Mouse (Mus musculus) kidney, adult 2 months (tissue): ENCODE data around the gene Ptprk. TPM values are rescaled to one million over a fixed set of nuclear protein-coding genes. Genes with fewer than 3 reads are reported as not detected.

ENCODE experiments used
- DNase-seq: peaks from one replicate; pipeline ENCODE4 v3.0.0; 2021
- H3K27ac ChIP-seq: fragments of 200-500 bp; 2 replicates; pipeline ENCODE4 v1.5.1; 2012; ENCODE audit warnings: low read depth, low read length, control low read depth, inconsistent platforms; ENCODE audit not compliant: insufficient read depth
- H3K27me3 ChIP-seq: fragments of 200-500 bp; replicated peaks from 2 replicates; pipeline ENCODE4 v1.6.1; 2012; ENCODE audit warnings: mild to moderate bottlenecking, moderate library complexity, low read length, inconsistent platforms; ENCODE audit not compliant: control insufficient read depth, insufficient read depth
- H3K36me3 ChIP-seq: fragments of 200-500 bp; 2 replicates; pipeline ENCODE4 v1.6.1; 2012; ENCODE audit warnings: mild to moderate bottlenecking, moderate library complexity, low read length, inconsistent platforms; ENCODE audit not compliant: control insufficient read depth, insufficient read depth
- H3K4me1 ChIP-seq: fragments of 200-500 bp; 2 replicates; pipeline ENCODE4 v1.6.1; 2011; ENCODE audit warnings: low read length; ENCODE audit not compliant: control insufficient read depth, insufficient read depth
- H3K4me3 ChIP-seq: fragments of 200-500 bp; 2 replicates; pipeline ENCODE4 v1.5.1; 2011; ENCODE audit warnings: mild to moderate bottlenecking, low read depth, low read length, control low read depth; ENCODE audit not compliant: insufficient read depth
- CTCF ChIP-seq: fragments of 200-500 bp; conservative IDR thresholded peaks from 2 replicates; pipeline ENCODE4 v1.5.1; 2011; ENCODE audit warnings: low read depth, mild to moderate bottlenecking, control low read depth, low read length, moderate library complexity, mixed read lengths; ENCODE audit not compliant: insufficient read depth, insufficient read length
- POLR2A ChIP-seq: fragments of 200-500 bp; IDR thresholded peaks from one replicate; pipeline ENCODE4 v1.6.1; 2011; ENCODE audit warnings: low read depth, low read length, control low read depth
- WGBS: fragments of 180-500 bp; shearing (Covaris S2); methylation state at CpG from one replicate; pipeline ENCODE4 v1.1.7; 2018; 5-methylcytosine and 5-hydroxymethylcytosine counted together
- polyA plus RNA-seq: library from polyadenylated mRNA; depleted of rRNA; stranded (reverse); fragments of >200 nt; gene quantifications from 2 replicates; pipeline ENCODE4 v1.2.3, GENCODE M21; 2012

The Ptprk gene
- polyA plus RNA-seq, 1 experiment: 50.2 TPM

DNA sequence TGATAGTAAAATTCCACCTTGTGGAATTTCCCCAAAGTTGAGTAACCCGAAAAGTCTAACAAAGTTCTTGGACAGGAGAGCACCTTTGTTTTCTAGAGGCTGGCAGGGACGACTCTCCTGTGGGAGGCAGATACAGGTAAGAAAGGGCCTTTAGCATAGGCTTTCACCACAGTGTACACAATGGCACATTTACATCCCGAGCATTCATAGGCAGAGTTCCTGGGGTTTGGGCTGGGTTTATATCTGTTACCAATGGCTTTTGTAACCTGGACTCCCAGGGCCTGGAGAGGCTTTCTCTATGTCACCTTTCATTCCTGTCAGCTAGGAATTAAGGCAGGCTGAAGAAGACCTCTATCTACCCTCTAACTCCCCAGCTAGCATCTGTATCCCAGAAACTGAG is 13.1 kb downstream of the Ptprk start:
- 52% methylated on average over 3 of the region's 3 CpGs for WGBS
- Histone ChIP-seq H3K4me1 (peaks cover 32% of the 10 kb centered on the region), H3K27ac (peak overlapping the region; percentile 34)

DNA sequence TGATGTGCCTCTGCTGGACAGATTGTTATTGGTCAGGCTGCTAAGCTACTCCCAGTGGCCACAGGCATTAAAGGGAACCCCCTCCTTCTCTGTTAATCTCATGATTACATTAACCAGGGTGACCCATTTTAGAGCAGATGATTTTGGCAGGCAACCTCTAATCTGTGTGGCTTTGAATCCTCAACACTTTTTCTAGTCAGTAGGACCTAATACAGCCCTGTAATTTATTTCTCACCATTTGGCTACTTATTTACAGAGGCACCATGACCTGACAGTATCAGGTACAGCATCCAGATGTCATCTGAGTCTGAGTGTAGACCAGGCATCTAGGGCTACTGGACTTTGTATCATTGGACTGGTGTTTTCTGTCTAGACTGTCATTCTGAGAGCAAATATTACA is 21.4 kb downstream of the Ptprk start:
- Histone ChIP-seq H3K27ac (no peak overlapping the region), H3K4me3 (no peak overlapping the region), H3K27me3 (no peaks in the 10 kb centered on the region), H3K4me1 (peaks cover 15% of the 10 kb centered on the region), H3K36me3 (no peaks in the 10 kb centered on the region)
- TF ChIP-seq POLR2A (no peak), CTCF (no peak)
- DNase-seq: peak; percentile 93

More for the DNA sequence above, 13.1 kb downstream of the Ptprk start:
- no peaks in the 10 kb centered on the region for H3K36me3 ChIP-seq
- no peak for TF ChIP-seq CTCF
- TF ChIP-seq POLR2A: no peak
- no peaks in the 10 kb centered on the region for H3K27me3 ChIP-seq
- no peak for DNase-seq
- no peak overlapping the region for H3K4me3 ChIP-seq

DNA sequence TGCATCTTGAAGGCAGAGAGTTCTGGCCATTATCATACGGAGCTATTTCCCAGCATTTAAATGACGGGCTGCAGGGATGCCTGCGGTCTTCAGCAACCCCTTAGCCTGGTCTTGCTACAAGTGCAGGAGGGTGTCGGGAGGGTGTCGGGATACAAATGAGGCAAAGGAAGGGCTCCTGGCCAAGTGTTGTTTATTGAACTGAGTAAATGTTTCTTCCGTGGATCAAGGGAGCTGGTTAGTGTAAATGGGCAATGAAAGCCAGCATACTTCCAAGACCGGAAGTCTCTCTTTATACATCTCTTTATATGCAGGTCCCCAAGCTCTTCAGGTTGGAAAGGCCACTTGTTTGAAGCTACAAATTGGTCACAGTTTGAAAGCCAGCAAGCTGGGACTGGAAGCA is 23.0 kb downstream of the Ptprk start:
- peak; percentile 55 for DNase-seq
- Histone ChIP-seq H3K36me3 (no peaks in the 10 kb centered on the region), H3K27me3 (no peaks in the 10 kb centered on the region), H3K27ac (no peak overlapping the region), H3K4me3 (no peak overlapping the region), H3K4me1 (peaks cover 10% of the 10 kb centered on the region)
- WGBS: 35% methylated on average over 7 of the region's 7 CpGs
- TF ChIP-seq CTCF: no peak
- TF ChIP-seq POLR2A: no peak

DNA sequence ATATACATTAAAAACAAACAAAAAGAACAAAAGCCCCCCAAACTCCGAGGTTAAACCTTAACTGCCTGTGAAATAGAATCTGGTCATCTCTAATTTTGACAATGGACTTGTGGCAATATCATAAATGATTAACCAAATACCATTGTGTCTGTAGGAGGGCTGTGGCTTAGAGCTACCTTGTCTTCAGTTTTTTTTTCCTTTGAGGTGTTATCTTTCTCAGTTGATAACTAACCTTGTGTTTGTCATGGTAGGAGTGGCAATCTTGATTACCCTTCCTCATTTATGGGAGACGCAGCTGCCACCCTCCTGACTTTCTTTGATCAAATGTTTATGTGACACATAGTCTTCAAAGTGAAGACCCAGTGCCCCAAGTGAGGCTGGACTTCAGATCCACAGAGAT is 24.3 kb downstream of the Ptprk start:
- Histone ChIP-seq H3K27ac (no peak overlapping the region), H3K27me3 (no peaks in the 10 kb centered on the region), H3K36me3 (no peaks in the 10 kb centered on the region), H3K4me1 (peaks cover 18% of the 10 kb centered on the region), H3K4me3 (no peak overlapping the region)
- 57% methylated on average over 2 of the region's 2 CpGs for WGBS
- no peak for TF ChIP-seq CTCF
- TF ChIP-seq POLR2A: no peak
- DNase-seq: no peak

DNA sequence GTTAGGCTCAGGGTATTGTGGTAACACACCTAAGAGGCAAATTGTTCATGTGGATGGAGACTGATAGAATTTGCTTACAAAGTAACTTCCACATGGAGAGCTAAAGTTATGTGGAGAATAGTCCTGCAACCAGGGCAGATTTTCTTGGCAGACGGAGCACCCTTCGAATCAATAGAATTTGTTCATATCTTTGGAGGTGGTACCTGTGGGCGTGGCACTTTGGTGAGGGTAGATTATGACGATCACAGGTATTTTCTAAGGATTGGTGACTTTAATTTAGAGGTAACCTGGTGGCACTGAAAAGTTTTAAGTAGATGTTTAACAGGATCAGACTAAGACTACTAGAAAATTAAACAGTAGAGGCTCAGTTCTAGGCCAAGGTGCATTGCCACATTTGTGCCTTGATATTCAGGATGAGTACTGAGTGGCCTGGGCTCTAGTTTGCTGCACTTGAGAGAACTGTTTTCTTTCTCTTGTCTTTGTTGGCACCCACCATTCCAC is 28.8 kb downstream of the Ptprk start:
- DNase-seq: peak; percentile 60
- Histone ChIP-seq H3K27ac (peak overlapping the region; percentile 17; the same call in 1 of the 2 replicates), H3K36me3 (no peaks in the 10 kb centered on the region), H3K27me3 (no peaks in the 10 kb centered on the region), H3K4me3 (no peak overlapping the region), H3K4me1 (peaks cover 26% of the 10 kb centered on the region)
- no peak for TF ChIP-seq CTCF
- 52% methylated on average over 4 of the region's 4 CpGs for WGBS

DNA sequence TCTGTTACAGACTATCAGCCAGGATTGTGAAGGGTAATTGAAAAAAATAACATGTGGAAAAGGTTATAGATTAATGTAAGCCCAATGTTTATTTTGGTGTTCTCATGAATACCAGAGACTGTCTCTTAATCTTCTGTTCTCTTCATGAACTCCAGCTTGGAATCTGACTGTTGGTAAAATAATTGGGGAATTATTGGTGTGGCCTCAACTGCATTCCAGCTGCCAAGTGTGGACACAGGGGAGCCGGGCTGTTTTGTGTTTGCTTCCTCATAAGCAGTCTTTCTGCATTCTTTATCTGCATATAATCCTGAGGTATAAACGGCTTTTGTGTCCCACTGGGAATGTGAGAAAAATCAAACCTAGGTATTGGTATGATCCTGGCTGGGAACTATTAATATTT is 29.3 kb downstream of the Ptprk start:
- H3K36me3 ChIP-seq: no peaks in the 10 kb centered on the region
- H3K27ac ChIP-seq: peak overlapping the region; percentile 22; the same call in 1 of the 2 replicates
- 44% methylated on average over 2 of the region's 2 CpGs for WGBS
- DNase-seq: no peak
- no peaks in the 10 kb centered on the region for H3K27me3 ChIP-seq
- no peak for TF ChIP-seq POLR2A
- no peak for TF ChIP-seq CTCF
- H3K4me1 ChIP-seq: peaks cover 26% of the 10 kb centered on the region
- no peak overlapping the region for H3K4me3 ChIP-seq

DNA sequence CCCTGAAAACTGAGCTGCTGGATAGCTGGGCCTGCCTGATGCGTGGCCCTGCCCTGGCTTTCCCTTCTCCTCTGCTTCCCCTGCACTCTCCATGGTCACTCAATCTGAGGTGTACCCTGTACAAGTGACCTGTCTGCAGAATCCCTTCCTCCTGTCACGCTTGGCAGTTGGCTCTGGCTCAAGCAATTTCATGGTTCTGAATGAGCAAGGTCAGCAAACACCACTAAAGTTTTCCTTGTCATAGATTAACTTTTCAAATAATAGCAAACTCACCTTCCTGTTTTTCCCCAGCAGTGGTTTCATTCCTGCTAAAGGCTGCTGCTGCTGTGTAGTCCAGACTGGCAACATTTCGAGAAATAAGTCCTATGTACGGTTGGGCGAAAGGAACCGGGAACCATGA is 30.6 kb downstream of the Ptprk start:
- peak; percentile 95 for DNase-seq
- TF ChIP-seq POLR2A (no peak), CTCF (no peak)
- H3K4me3 ChIP-seq: no peak overlapping the region
- H3K4me1 ChIP-seq: peaks cover 36% of the 10 kb centered on the region
- H3K27ac ChIP-seq: peak overlapping the region; percentile 34
- no peaks in the 10 kb centered on the region for H3K36me3 ChIP-seq
- no peaks in the 10 kb centered on the region for H3K27me3 ChIP-seq
- 21% methylated on average over 6 of the region's 6 CpGs for WGBS
